Mouse (Mus musculus) CH12.LX (cell line): ENCODE results near the gene Aff1. TPM values are rescaled to one million over a fixed set of nuclear protein-coding genes. Genes with fewer than 3 reads are reported as not detected.

ENCODE experiments used
- DNase-seq: peaks from one replicate; pipeline ENCODE4 v3.0.0-alpha.2; 2013; ENCODE audit errors: extremely low read depth
- H3K27ac ChIP-seq: 2 replicates; pipeline ENCODE4 v1.5.1; 2012; ENCODE audit warnings: low read depth, mild to moderate bottlenecking, control low read depth, moderate library complexity; ENCODE audit not compliant: insufficient read depth
- H3K27me3 ChIP-seq: replicated peaks from 2 replicates; pipeline ENCODE3; 2012; ENCODE audit warnings: inconsistent platforms
- H3K36me3 ChIP-seq, 2 experiments: replicated peaks in 1 of 2; 2 replicates each; pipeline versions ENCODE3 to v1.6.1; 2012; ENCODE audit warnings: inconsistent platforms in 1 of 2, low read length in 1 of 2, mild to moderate bottlenecking in 1 of 2, mixed read lengths in 1 of 2, moderate library complexity in 1 of 2; ENCODE audit not compliant: control insufficient read depth in 1 of 2, insufficient read depth in 1 of 2
- H3K4me1 ChIP-seq, 2 experiments: 2 replicates each; pipeline ENCODE4 v1.6.1; 2012; ENCODE audit warnings: inconsistent platforms in 1 of 2, moderate library complexity in 1 of 2; ENCODE audit not compliant: insufficient read depth in 2 of 2, control insufficient read depth in 1 of 2
- H3K4me2 ChIP-seq: 2 replicates; pipeline ENCODE4 v1.6.1; 2012; ENCODE audit warnings: low read depth, mild to moderate bottlenecking, control low read depth; ENCODE audit not compliant: poor library complexity, insufficient read depth, severe bottlenecking
- H3K4me3 ChIP-seq, 3 experiments: fragments of 150-350 bp in 1 of 3; sonication (generic) in 1 of 3; replicated peaks in 1 of 3; 2 replicates each; pipeline versions ENCODE3 to v1.5.1; 2011 to 2012; ENCODE audit warnings: low read depth in 2 of 3, low read length in 2 of 3, mild to moderate bottlenecking in 2 of 3, moderate library complexity in 2 of 3, control low read depth in 1 of 3, improper control_type of control experiment in 1 of 3, inconsistent platforms in 1 of 3, mixed read lengths in 1 of 3; ENCODE audit not compliant: poor library complexity in 1 of 3
- H3K79me2 ChIP-seq: replicated peaks from 2 replicates; pipeline ENCODE4 v1.6.1; 2012; ENCODE audit warnings: mild to moderate bottlenecking, moderate library complexity; ENCODE audit not compliant: control insufficient read depth, poor library complexity, insufficient read depth, severe bottlenecking; ENCODE audit errors: extremely low read depth
- H3K9ac ChIP-seq: 2 replicates; pipeline ENCODE4 v1.6.1; 2012; ENCODE audit warnings: low read depth, mild to moderate bottlenecking, control low read depth, moderate library complexity; ENCODE audit not compliant: insufficient read depth
- H3K9me3 ChIP-seq: replicated peaks from 2 replicates; pipeline ENCODE3; 2012; ENCODE audit warnings: low read length, inconsistent platforms, mixed read lengths
- E2F4 ChIP-seq: IDR thresholded peaks from 2 replicates; pipeline ENCODE4 v1.6.1; 2011; ENCODE audit warnings: low read depth, low read length, improper control_type of control experiment; ENCODE audit not compliant: insufficient replicate concordance
- EP300 ChIP-seq: IDR thresholded peaks from 2 replicates; pipeline ENCODE4 v1.6.1; 2011; ENCODE audit warnings: low read length, improper control_type of control experiment
- IRF4 ChIP-seq: IDR thresholded peaks from 2 replicates; pipeline ENCODE4 v1.6.1; 2014; ENCODE audit warnings: low read depth, mild to moderate bottlenecking, inconsistent platforms, low read length, improper control_type of control experiment
- JUN ChIP-seq: IDR thresholded peaks from 2 replicates; pipeline ENCODE4 v1.6.1; 2011; ENCODE audit warnings: low read depth, mild to moderate bottlenecking, low read length, improper control_type of control experiment, moderate library complexity; ENCODE audit not compliant: insufficient read depth
- KAT2A ChIP-seq: IDR thresholded peaks from 2 replicates; pipeline ENCODE4 v1.6.1; 2012; ENCODE audit warnings: low read length, improper control_type of control experiment, inconsistent platforms; ENCODE audit not compliant: insufficient replicate concordance
- MAFK ChIP-seq: IDR thresholded peaks from 2 replicates; pipeline ENCODE4 v1.6.1; 2011; ENCODE audit warnings: low read length, improper control_type of control experiment; ENCODE audit not compliant: insufficient replicate concordance
- MAX ChIP-seq: IDR thresholded peaks from 2 replicates; pipeline ENCODE4 v1.6.1; 2011; ENCODE audit warnings: low read length, improper control_type of control experiment
- MEF2A ChIP-seq: IDR thresholded peaks from 2 replicates; pipeline ENCODE4 v1.6.1; 2014; ENCODE audit warnings: low read depth, mild to moderate bottlenecking, inconsistent platforms, low read length, improper control_type of control experiment, borderline replicate concordance
- MXI1 ChIP-seq: IDR thresholded peaks from 2 replicates; pipeline ENCODE4 v1.6.1; 2011; ENCODE audit warnings: mild to moderate bottlenecking, low read depth, low read length, improper control_type of control experiment
- MYC ChIP-seq: IDR thresholded peaks from 2 replicates; pipeline ENCODE4 v1.6.1; 2011; ENCODE audit warnings: low read depth, mild to moderate bottlenecking, improper control_type of control experiment, low read length
- NELFE ChIP-seq: IDR thresholded peaks from 2 replicates; pipeline ENCODE4 v1.6.1; 2011; ENCODE audit warnings: low read depth, low read length, improper control_type of control experiment
- PAX5 ChIP-seq: IDR thresholded peaks from 2 replicates; pipeline ENCODE4 v1.6.1; 2012; ENCODE audit warnings: low read length, inconsistent platforms, mixed read lengths
- RAD21 ChIP-seq: IDR thresholded peaks from 2 replicates; pipeline ENCODE4 v1.6.1; 2011; ENCODE audit warnings: low read depth, mild to moderate bottlenecking, low read length, improper control_type of control experiment, moderate library complexity
- SMC3 ChIP-seq: IDR thresholded peaks from 2 replicates; pipeline ENCODE4 v1.6.1; 2011; ENCODE audit warnings: low read depth, low read length, improper control_type of control experiment
- TBP ChIP-seq: conservative IDR thresholded peaks from 2 replicates; pipeline ENCODE4 v1.6.1; 2011; ENCODE audit warnings: low read depth, low read length, improper control_type of control experiment
- UBTF ChIP-seq: IDR thresholded peaks from 2 replicates; pipeline ENCODE4 v1.6.1; 2012; ENCODE audit warnings: low read depth, mild to moderate bottlenecking, inconsistent platforms, low read length, improper control_type of control experiment, moderate library complexity
- USF1 ChIP-seq: IDR thresholded peaks from 2 replicates; pipeline ENCODE4 v1.6.1; 2014; ENCODE audit warnings: low read depth, mild to moderate bottlenecking, inconsistent platforms, low read length, improper control_type of control experiment
- ZC3H11A ChIP-seq: IDR thresholded peaks from 2 replicates; pipeline ENCODE4 v1.6.1; 2012; ENCODE audit warnings: low read depth, mild to moderate bottlenecking, inconsistent platforms, low read length, improper control_type of control experiment
- dilution Hi-C: fragments of 300-500 bp; cut with MboI; formaldehyde crosslinking; loops from 2 replicates; pipeline ENCODE4 v1.14.3; 2020; ENCODE audit warnings: low sequenced_read_pairs; ENCODE audit not compliant: extremely low pct_unique_long_range_greater_than_20kb, extremely low pct_ligation_motif_present
- in situ Hi-C: fragments of 300-500 bp; cut with MboI; formaldehyde crosslinking; loops from 3 replicates; pipeline ENCODE4 v1.14.3; 2019; ENCODE audit warnings: low sequenced_read_pairs, low pct_ligation_motif_present, low pct_unique_long_range_greater_than_20kb, mixed read lengths
- polyA plus RNA-seq: library from polyadenylated mRNA; unstranded; fragments of >175 nt; gene quantifications from 2 replicates; pipeline ENCODE4 v1.2.1, GENCODE M21; 2012; ENCODE audit warnings: low read depth; ENCODE audit not compliant: insufficient read length
- total RNA-seq, 2 experiments: library from RNA; depleted of rRNA; stranded (reverse); fragments of 300-350 nt in 1 of 2; fragments of >200 nt in 1 of 2; gene quantifications; 2 replicates each; pipeline ENCODE4 v1.2.3; 2012 to 2014

Gene Aff1
- total and polyA plus RNA-seq, 3 experiments: 13.2 to 38.9 (median 21.8) TPM

DNA sequence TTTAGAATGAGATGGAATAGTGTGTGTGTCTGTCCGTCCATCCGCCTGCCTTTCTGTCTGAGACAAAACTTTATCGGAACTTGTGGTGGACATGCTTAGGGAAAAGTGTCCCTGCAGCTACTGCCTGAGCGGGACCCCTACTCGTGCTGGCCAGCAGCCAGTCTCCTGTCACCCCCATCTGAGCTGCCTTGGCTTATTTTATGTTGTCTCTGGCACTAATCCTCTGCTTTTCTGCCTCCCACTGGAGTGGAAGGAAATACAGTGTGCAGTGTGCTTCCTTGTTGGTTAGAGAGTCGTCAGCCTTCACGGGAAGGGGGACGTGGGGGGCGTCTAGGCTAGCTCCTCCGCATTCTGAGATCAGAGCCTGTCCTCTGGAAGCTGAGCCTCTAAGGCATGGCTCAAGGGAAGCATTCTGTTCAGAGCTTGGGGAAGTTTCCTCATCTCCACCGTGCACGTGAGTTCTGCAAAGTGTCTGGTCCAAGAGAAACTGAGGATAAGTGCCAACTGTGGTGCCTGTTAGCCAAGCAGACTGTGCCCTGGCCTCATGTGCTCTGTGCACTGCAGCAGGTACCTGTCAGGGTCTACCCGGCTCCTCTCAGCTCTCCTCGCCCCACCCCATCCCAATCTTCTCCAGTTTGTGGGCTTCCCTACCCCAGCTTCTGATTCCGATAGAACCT, 143.4 kb downstream of the Aff1 start:
- H3K9ac ChIP-seq: no peak overlapping the region
- H3K27ac ChIP-seq: no peak overlapping the region
- H3K36me3 ChIP-seq: peaks cover 84 to 98% of the 10 kb centered on the region in 2 experiments
- no peaks in the 10 kb centered on the region for H3K9me3 ChIP-seq
- in situ Hi-C loops: no loop called here
- TF ChIP-seq JUN (no peak), KAT2A (no peak), UBTF (no peak), PAX5 (no peak), IRF4 (no peak), USF1 (no peak), TBP (no peak), EP300 (no peak), MAFK (no peak)
- H3K4me3 ChIP-seq: no peak overlapping the region
- peaks cover 45% of the 10 kb centered on the region for H3K79me2 ChIP-seq
- H3K27me3 ChIP-seq: no peaks in the 10 kb centered on the region
- H3K4me1 ChIP-seq: peaks cover 8 to 22% of the 10 kb centered on the region in 2 experiments; a peak in 3 of 4 replicates
- no peak for DNase-seq
- dilution Hi-C loops: no loop called here
- H3K4me2 ChIP-seq: no peak overlapping the region

DNA sequence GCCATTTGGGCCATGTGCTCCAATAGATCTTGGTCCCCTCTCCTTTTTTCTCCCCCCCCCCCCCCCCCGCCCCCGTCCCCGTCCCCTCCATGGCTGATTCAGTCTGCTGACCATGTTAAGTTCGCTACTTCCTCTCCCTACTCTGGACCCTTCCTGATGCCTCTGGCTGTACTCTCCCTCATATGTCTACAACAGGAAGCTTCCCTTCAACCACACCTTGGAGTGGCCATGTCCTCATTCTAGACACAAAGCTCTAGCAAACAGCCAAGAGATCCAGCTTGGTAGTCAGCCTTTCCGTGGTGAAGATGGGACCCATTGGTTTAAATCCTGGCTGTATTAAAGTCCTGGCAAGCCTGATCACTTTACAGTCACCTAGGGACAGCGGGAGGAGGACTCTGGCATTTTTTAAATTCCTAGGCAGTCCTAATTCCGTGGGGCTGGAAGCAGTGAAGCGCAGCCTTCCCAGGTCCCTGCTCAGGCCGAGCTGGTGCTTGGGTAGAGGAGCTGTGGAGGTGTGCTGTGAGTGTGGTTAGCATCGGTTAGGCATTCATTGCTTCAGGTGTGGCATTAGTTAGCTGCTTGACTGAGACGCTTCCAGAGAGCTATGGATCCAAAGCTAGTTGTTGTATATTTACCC, 144.1 kb downstream of the Aff1 start:
- in situ Hi-C loops (no loop called here), dilution Hi-C loops (no loop called here)
- Histone ChIP-seq H3K4me2 (no peak overlapping the region), H3K27ac (no peak overlapping the region), H3K27me3 (no peaks in the 10 kb centered on the region), H3K79me2 (peaks cover 42% of the 10 kb centered on the region), H3K36me3 (peaks cover 86 to 98% of the 10 kb centered on the region in 2 experiments), H3K4me1 (peaks cover 8 to 26% of the 10 kb centered on the region in 2 experiments; a peak in 3 of 4 replicates), H3K4me3 (no peak overlapping the region), H3K9ac (no peak overlapping the region), H3K9me3 (no peaks in the 10 kb centered on the region)
- TF ChIP-seq ZC3H11A: no peak
- TF ChIP-seq MEF2A: no peak
- TF ChIP-seq EP300: no peak
- TF ChIP-seq E2F4: no peak
- no peak for TF ChIP-seq MYC
- TF ChIP-seq NELFE: no peak
- no peak for TF ChIP-seq JUN
- TF ChIP-seq KAT2A: no peak
- TF ChIP-seq RAD21: no peak
- no peak for TF ChIP-seq UBTF
- TF ChIP-seq MAX: no peak
- no peak for TF ChIP-seq SMC3
- no peak for TF ChIP-seq MXI1
- no peak for TF ChIP-seq MAFK
- DNase-seq: no peak
